Mouse (Mus musculus) lung, postnatal 36 days (tissue): ENCODE data around the gene Cuta.
A peak's percentile ranks its signal among the peaks of the same experiment; 100 is the strongest.
"Not testable (repeated sequence)": the region's sequence is repeated elsewhere in the genome, so short reads cannot be mapped to it uniquely, and the experiment has no call there.

Experiments
- DNase-seq: peaks from one replicate; pipeline ENCODE4 v3.0.0; 2022; ENCODE audit warnings: mixed read lengths

The Cuta gene

DNA sequence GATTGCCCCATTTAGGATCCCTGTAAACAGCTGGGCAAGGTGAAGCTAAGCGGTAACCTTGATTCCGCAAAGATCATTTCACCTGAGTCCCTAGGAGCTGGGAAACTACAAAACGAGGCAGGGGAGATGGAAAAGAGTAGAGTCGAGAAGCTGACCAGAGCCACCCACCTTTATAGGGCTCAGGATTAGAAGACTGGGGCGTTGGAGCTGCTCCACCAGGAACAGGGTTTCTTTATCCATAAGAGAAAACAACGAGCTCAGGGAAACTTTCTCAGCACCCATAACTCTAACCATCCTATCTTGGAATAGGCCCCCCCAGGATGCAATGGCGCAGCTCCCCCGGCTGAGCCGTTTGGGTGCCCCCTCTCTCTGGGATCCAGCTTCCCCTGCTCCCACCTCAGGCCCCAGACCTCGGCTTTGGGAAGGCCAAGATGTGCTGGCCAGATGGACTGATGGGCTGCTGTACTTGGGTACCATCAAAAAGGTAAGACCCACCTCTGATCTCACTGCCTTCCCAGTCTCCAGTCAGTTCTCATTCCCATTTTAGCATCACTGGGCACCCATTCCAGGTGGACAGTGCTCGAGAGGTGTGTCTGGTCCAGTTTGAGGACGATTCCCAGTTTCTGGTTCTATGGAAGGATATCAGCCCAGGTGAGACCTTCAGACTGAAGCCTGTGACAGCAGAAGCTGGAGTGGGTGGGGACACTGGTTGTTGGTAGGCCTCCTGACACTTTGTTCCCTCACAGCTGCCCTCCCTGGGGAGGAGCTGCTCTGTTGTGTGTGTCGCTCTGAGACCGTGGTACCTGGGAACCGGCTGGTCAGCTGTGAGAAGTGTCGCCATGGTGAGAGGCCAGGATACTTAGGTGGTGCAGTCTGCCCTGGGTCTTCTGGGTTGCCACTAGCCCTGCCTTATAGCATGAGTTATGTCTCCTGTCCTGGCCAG, 5.2 kb downstream of the Cuta start:
- no peak for DNase-seq

DNA sequence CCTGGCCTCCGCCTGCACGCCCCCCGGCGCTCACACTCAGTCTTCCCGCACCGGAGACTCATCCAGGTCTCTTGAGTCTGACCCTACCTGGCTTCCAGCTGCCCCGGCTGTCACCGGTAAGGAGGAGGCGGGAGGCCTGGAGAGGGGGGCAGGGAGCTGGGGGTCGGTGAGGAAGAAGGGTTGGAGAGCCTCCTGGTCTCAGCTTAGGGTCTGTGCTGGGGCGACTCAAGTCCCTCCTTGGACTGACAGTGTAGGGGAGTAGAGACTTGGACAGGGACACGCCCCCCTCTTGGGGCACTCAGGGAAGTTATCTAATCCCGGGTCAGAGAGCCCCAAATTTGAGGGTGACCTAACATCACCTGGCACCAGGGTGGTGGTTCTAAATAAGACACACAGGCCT, 6.0 kb downstream of the Cuta start:
- peak; percentile 36 for DNase-seq

DNA sequence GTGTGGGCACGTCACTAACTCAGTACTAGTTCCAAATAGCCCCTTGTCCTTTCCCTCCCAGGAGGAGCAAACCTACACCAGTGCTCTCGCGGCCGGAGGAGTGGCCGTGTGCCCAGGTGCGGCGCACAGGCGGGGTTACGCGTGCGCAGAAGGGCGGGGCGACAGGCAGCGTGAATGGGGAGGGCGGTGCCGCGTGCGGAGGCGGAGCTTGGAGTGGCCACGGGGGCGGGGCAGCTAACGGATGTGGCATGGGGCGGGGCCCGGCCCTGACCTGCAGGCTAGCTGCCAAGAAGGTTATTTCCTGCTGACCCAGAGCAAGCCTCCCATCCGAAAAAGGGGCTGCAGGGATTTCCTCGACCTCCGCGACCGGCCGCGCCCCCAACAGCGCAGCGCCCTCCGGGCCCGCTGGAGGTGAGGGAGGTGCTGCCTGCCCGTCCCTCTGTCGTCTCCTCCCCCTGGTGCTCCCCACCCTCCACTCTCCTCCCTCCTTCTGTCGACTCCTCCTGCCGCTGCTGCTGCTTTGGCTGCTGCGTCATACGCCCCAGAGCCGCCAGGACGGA, 6.5 kb downstream of the Cuta start, which contains the start of gene Phf1:
TSS of gene Phf1 (plus strand) at position 214 of the 560 bp plus-strand sequence.
- DNase-seq, result peak; percentile 98

DNA sequence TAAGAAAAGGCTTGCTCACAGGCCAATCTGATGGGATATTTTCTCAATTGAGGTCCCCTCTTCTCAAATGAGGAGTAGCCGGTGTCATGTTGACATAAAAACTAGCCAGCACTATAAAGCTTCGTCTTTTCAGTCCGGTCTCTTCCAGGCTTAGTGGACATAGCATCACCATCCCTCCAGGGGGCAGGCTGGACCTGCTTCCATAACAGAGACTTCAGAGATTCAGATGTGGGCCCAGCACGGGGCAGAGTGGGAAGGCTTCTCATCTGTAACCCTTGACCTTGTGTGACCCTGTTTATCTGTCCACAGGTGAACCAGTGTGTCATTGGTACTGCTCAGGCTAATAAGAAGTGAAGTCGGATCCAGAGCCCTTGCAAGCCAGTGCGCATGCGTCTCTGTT, 7.6 kb downstream of the Cuta start:
- DNase-seq, result peak; percentile 73

DNA sequence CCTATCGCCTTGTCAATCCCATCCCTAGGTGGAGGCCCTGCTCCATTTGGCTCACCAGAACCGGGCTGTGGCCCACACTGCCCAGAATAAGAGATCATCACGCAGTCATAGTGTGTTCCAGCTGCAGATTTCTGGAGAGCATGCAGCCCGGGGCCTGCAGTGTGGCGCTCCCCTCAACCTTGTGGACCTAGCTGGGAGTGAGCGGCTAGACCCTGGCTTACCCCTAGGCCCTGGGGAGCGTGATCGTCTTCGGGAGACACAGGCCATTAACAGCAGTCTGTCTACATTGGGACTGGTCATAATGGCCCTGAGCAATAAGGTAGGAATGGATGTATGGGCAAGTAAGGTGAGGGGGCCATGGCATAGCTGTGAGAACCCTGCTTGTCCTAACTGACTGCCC, 14.0 kb downstream of the Cuta start:
- not testable (repeated sequence) for DNase-seq

DNA sequence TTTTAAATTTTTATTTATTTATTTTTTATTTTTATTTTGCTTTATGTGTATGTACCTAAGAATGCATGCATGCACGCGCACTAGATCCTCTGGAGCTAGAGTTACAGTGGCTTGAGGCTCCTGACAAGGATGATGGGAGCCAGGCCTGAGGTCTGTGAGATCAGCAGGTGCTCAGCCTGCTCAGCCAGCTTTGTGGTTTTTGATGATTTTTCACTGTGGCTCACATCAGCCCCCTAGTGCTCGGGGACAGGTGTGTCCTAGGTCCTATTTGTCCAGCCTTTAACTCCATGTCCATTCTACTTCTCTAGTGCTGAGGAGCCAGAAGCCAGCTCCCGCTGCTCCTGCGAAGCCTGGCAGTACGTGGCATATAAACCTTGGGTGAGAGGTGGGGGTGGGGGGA, 17.0 kb downstream of the Cuta start:
- DNase-seq, result not testable (repeated sequence)

DNA sequence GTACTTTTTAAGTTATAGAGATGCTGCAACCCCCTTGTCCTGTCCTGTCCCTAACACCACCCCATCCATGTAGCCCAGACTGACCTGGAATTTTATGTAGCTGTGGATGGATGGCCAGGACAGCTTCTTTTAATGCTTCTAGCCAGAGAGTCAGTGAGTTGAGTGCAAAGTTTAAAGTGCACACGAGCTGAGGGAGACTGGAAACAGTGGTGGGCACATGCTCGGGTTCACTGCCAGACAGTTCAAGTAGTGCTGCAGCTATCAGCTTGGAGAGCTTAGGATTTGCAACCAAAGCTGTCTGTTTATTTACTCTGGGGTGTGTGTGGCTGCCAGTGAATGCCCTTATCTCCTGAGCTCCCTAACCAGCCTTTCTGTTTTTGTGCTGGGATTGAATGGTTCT, 19.9 kb downstream of the Cuta start:
- not testable (repeated sequence) for DNase-seq

DNA sequence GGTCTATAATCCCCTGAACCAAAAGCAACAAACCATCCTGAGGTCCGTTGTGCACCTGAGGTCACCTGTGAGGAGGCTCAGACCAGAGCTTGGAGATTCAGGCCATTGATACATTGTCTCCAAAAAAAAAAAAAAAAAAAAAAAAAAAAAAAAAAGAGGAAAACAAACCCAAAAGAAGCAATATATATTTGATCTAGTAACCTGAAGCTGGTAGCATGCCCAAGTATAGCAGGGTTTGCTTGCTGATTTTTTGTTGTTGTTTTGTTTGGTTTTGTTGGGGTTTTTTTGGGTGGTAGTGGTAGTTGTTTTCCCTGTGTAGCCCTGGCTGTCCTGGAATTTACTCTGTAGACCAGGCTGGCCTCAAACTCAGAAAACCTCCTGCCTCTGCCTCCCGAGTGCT, 21.0 kb downstream of the Cuta start:
- DNase-seq, result no peak

DNA sequence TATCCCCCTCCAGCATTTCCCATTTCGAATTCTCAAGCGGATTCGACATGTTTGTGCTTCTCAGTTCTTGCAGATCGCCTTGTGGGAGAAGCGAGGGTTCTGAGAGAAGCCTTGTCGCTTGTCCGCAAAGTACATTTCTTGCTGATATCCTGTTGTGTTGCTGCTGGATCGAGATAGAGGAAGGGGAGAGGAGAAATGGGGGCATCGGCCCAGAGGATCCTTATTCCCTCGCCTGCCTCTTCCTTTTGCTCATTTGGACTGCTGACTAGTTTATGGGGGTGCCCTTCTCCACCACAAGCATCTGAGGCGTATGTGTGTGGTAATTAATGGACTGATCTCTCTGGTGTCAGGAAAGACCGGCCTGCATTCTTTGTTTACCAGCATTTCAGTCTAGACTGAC, 21.8 kb downstream of the Cuta start:
- DNase-seq, result not testable (repeated sequence)

DNA sequence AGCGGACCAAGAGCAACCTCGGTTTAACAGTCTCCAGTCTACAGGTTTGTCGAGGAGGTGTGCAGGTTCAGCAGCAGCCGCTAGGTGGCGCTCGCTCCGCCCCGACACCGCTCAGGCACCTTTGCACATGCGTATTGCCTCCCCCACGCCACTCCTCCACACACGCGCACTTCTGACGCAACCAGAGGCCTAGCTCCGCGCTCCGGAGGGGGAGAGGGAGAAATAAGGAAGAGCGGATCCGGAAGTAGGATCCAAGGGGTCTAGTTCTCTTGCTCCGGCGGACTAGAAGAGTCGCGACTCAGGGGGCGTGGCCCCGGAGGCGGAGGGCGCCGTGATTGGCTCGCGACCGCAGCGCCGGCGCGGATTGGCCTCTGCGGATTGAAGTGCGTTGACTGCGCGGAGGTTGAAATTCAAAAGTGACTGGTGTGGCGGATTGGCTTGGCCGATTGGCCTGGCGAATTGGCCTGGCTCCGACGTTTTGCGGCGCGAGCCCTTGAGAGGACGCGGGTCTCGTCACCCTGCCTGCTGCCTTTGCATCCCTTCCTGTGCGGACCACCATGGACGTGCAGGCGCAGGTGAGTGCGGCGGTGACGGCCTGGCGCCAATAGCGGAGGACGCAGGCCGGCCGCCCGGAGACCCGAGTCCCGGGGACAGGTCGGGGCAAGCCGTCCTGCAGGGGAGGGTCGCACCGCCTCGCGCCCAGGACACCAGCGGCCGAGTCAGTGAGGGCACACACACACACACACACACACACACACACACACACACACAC, 22.5 kb downstream of the Cuta start, which contains the start of gene Kifc5b:
TSS of gene Kifc5b (plus strand) at position 381 of the 772 bp plus-strand sequence.
- DNase-seq, result peak; percentile 100

DNA sequence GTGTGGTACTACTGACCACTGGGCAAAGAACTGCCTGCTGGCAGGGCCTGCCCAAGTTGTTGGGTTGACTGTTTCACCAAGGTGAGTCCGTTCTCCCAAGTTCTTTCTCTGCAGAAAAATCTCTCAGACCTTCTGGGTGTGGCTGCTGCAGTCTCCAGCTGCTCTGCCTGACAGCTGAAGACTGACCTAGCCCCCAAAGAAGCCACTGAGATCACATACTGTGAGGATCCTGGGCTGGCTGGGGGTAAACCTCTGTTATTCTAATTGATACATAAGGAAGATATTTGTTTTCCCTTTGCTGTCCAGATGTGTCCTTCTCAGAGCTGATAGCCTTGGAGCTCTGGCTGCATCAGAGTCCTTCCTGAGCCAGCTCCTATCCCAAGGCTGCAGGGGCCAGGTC, 24.1 kb downstream of the Cuta start:
- no peak for DNase-seq

DNA sequence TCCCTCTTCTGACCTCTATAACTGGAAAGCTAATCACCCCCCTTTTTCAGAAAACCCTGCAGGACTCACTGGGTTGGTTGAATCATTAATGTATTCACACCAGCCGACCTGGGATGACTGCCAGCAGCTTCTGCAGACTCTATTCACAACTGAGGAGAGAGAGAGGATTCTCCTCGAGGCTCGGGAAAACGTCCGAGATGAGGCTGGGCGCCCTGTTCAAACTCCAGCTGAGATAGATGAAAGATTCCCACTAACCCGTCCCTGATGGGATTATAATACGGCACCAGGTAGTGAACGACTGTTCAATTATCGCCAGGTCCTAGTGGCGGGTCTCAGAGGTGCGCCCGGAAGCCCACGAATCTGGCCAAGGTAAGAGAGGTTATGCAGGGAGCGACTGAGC, 31.9 kb downstream of the Cuta start:
- not testable (repeated sequence) for DNase-seq

DNA sequence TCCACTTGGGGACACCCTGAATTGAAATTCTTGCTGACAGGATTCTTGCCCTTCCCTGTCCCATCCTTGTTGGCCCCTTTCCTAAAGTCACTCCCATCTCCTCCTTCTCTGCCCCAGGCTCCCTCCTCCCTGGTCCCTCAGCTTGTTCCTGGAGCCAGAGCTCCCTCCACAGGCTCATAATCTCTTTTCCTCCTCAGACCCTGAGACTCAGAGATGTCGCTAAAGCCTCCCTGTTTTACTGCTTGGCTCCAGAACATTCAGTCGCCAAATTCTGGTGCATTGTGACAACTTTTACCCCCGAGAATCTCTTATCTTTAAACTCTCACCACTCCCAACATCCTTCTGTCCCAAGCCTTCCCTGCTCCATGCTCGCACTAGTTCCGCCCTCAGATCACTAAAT, 35.0 kb downstream of the Cuta start:
- DNase-seq, result no peak

DNA sequence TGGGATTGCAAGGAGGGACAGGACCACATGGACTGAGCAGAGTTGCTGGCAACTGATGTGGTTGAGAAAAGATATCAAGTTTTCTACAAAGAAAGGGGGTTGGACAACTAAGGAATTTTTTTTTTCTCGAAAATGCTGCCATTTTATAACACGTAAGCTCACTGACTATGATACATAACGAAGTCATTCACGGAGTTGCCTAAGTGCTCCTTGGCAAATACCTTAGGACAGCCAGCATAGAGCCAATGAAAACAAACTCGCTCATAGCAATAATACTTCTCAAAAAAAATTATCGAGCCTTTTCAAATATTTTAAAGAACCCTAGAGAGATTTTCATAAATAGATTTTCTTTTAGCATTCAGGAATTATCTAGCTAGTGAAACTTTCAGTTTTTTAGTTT, 38.5 kb downstream of the Cuta start:
- DNase-seq, result no peak

DNA sequence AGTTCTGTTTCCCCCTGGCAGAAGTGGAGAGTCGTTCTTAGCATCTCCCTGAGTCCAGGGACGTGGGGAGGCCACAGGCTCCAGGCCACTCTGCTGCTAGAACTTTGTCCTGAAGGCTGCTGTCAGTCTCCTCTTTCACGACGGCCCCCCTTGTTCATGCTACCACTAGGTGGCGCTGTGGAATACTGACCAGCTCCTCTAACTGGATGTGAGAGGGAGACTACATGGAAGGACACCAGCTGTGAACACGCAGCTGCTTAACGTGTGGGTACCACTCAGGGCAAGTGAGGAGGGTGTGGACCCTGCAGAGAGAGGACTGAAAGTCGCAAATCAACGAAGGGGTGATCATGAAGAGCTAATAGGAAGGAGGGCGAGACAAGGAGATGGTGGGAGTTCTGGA, 43.8 kb downstream of the Cuta start:
- peak; percentile 84 for DNase-seq

DNA sequence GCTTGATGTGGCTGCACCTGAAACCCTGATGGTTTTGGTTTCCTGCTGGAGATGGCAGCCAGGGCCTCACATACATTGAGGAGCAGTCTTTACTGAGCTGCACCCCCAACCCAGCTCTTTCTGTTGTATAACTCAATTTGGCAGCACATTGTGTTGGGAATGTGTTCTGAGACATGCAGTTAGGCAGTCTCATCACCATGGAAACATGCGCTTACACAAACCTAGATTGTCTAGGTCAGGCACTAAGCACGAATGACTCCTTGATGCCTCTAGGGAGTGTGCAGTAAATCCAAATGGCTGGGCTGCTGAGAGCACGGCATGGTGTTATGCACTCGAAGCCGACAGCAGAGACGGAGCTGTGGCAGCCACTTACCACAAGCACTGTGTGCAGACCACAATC, 45.0 kb downstream of the Cuta start:
- DNase-seq, result peak; percentile 18

DNA sequence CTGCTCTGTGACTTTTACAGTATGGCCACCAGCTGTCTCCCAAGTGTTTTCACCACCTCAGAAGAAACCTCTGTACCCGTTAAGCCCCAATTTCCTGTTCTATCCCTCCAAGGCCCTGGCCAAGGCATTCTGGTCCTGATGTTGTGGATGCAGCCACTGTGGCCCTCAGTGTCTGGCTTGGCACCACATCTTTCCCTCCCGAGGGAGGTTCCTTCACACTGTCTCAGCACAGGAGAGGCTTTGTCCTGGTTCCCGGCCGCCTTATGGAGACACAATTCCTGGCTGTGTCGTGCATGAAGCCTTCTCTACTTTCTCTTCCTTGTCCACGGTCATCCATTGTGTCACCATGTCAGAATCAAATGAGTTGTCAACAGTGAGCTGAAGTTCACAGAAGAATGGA, 45.9 kb downstream of the Cuta start:
- no peak for DNase-seq

DNA sequence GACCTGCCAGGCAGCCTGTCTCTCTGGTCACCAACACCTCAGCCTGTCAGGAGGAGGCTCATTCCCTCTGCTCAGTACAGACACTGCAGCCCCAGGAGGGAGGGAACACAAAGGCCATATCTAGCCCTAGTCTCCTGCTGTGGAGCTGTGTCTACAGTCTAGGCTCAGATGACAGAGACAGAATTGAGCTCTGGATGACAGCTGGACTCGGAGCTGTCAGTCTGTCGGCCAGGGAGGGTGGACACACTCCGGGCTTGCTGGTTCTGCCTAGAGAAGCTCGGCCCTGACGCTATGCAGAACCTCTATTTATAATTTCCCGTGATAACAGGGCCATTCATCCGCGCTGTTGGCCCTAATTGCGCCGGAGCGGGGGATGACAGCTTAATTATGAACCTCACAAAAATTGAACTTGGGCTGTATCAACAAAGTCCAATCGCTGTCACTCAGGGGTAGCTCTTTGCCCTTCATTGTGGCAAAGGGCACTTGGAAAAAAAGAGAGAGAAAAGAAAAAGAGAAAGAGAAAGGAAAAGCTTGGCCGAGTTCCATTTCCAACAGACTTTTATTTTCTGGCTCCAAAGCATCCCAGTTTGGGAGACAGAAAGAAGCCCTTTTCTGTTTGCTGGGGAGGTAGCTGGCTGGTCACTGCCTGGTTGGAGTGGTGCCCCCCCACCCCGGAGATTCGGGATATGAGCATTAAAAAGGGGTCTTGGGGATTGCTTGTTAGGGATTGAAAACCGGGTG, 46.6 kb downstream of the Cuta start:
- no peak for DNase-seq

DNA sequence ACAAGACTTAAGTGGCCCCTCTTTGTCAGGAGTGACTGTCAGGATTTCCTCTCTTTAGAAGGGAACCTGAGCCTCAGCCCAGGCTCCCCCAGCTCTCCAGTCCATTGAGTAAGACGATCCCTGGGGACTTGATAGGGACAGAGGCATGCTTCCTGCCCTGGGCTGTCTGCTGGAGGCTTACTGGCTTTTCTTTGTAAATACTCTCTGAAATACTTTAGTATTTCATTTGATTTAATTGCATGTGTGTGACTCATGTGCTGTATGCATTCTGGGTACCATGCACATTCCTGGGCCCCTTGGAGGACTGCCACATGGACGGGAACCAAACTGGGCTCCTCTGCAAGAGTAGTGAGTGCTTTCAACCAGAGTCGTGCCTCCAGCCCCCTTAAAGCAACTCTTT, 51.4 kb downstream of the Cuta start:
- DNase-seq, result no peak

DNA sequence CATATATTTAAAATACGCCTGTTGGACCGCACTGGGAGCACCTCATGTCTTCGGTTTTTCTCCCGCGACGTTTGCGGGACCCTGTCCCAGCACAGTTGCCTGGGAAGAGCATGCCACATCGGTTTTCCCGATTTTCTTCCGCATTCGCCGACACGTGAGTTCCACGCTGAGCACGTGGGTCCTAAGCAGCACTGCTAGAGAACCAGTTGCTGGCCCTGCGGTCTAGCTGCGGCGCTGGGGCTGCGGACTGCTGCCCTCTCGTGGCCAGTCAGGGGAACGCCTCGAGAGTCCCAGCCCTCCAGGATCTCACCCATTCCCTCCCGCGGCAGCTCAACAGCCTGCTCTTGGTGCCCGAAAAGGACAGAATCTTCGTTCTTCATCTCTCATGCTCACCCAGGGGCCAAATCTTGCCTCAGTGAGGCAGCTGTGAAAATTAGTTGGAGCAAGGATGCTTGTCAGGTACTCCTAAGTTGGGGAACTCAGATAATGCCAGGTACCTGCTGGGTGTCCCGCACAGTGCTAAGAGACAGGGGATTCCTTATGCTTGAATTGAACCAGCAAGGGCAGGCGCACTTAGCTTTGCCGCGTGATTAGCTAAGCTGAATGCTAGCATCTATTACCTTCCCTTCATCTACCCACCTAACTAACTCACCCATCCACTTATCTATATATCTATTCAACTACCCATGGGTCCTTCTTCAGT, 53.2 kb downstream of the Cuta start:
- peak; percentile 88 for DNase-seq

DNA sequence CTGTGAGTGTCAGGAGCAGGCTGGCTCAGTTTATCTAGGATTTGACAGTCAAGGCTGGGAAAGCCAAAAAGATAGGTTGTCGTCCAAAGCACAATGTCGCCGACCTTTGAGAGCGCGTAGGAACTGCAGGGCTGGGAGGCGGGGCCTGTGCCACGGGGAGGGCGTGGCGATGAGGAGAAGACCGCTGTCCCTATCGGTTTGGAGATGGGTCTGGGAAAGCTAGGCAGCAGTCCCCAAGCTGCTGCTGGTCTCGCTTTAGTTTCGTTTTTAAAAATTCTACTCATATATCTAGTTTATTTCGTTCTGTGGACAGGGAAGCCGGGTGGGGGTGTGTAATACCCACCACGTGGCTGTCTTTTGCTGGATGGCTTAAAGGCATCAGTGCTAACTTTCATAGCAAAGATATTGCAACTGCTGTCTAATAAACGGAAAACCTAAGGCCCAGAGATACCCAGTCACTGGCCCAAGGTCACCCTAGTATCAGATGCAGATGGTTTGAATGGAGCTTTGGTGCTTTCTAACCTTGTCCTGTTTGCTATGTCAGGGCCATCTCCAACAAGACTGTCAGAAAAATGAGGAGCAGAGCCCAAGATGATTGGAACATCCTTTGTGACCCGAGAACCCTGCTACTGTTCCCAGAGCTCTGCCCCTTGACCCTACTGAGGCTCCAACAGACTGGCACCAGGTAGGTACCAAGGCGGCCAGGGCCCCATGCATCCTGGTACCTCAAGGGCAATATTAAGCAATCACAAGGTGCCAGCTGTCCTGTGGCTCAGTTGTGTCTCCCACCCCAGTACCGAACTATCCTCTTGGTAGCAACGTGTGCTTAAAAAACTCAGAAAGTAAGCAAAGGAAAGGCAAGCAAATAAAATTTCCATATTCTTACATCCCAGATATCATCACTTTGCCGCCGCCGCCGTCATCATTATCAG, 54.1 kb downstream of the Cuta start:
- DNase-seq, result peak; percentile 90
